Mouse (Mus musculus) stomach, embryonic 15.5 days (tissue): ENCODE results near the gene Ptpdc1. TPM values are rescaled to one million over a fixed set of nuclear protein-coding genes. Genes with fewer than 3 reads are reported as not detected.

Experiments used
- ATAC-seq: fragments of 200-750 bp; cut with Nextera tagmentation; 2 replicates; pipeline ENCODE4 v1.8.0; 2017; ENCODE audit warnings: low read depth, moderate number of reproducible peaks, moderate TSS enrichment; ENCODE audit not compliant: insufficient read depth, low FRiP score
- H3K27ac ChIP-seq: fragments of 300-500 bp; sonication (generic); 2 replicates; pipeline ENCODE4 v1.5.1; 2015; ENCODE audit warnings: mild to moderate bottlenecking, inconsistent platforms
- H3K27me3 ChIP-seq: fragments of 300-500 bp; sonication (generic); replicated peaks from 2 replicates; pipeline ENCODE4 v1.6.1; 2015; ENCODE audit warnings: inconsistent platforms
- H3K36me3 ChIP-seq: fragments of 300-500 bp; sonication (generic); 2 replicates; pipeline ENCODE4 v1.6.1; 2015; ENCODE audit warnings: inconsistent platforms
- H3K4me1 ChIP-seq: fragments of 300-500 bp; sonication (generic); 2 replicates; pipeline ENCODE4 v1.6.1; 2015; ENCODE audit warnings: inconsistent platforms
- H3K4me2 ChIP-seq: fragments of 300-500 bp; sonication (generic); 2 replicates; pipeline ENCODE4 v1.6.1; 2015; ENCODE audit warnings: mild to moderate bottlenecking, inconsistent platforms
- H3K4me3 ChIP-seq: fragments of 300-500 bp; sonication (generic); replicated peaks from 2 replicates; pipeline ENCODE4 v1.5.1; 2015; ENCODE audit warnings: inconsistent platforms
- H3K9ac ChIP-seq: fragments of 300-500 bp; sonication (generic); 2 replicates; pipeline ENCODE4 v1.6.1; 2015; ENCODE audit warnings: inconsistent platforms
- H3K9me3 ChIP-seq: fragments of 300-500 bp; sonication (generic); 2 replicates; pipeline ENCODE4 v1.6.1; 2016; ENCODE audit warnings: inconsistent platforms
- WGBS: fragments of 180-500 bp; shearing (Covaris S2); methylation state at CpG from one replicate; pipeline ENCODE4 v1.1.7; 2015; 5-methylcytosine and 5-hydroxymethylcytosine counted together
- polyA plus RNA-seq: library from polyadenylated mRNA; unstranded; fragments of >200 nt; fragmentation: Nextera tagmentation; extraction: Ambion mirVana; gene quantifications from 2 replicates; pipeline ENCODE4 v1.2.1, GENCODE M21; 2015

Gene Ptpdc1
- polyA plus RNA-seq, 1 experiment from 2014 or later = 8.2 TPM

- H3K4me1 ChIP-seq = no peaks in the 10 kb centered on the region
- H3K4me3 ChIP-seq = no peak overlapping the region
- 56% methylated on average over 6 of the region's 6 CpGs for WGBS
- ATAC-seq = no peak
- H3K27me3 ChIP-seq = peaks cover 5% of the 10 kb centered on the region; the same call in 1 of the 2 replicates
- H3K9me3 ChIP-seq = no peaks in the 10 kb centered on the region
- H3K4me2 ChIP-seq = no peak overlapping the region
- H3K36me3 ChIP-seq = no peaks in the 10 kb centered on the region
- no peak overlapping the region for H3K9ac ChIP-seq
- H3K27ac ChIP-seq = no peak overlapping the region
These were observed 25.9 kb upstream of the Ptpdc1 start for GRCm38 (mm10) chr13:48651132-48652065.

GRCm38 (mm10) chr13:48650615-48651014, 25.2 kb upstream of the Ptpdc1 start:
- no peak overlapping the region for H3K4me2 ChIP-seq
- H3K4me3 ChIP-seq = no peak overlapping the region
- ATAC-seq = no peak
- H3K27me3 ChIP-seq = no peaks in the 10 kb centered on the region
- 0% methylated on average over 1 of the region's 1 CpGs for WGBS
- H3K27ac ChIP-seq = no peak overlapping the region
- H3K4me1 ChIP-seq = no peaks in the 10 kb centered on the region
- no peaks in the 10 kb centered on the region for H3K9me3 ChIP-seq
- no peaks in the 10 kb centered on the region for H3K36me3 ChIP-seq
- H3K9ac ChIP-seq = no peak overlapping the region

- no peak overlapping the region for H3K4me3 ChIP-seq
- H3K36me3 ChIP-seq = no peaks in the 10 kb centered on the region
- no peak overlapping the region for H3K4me2 ChIP-seq
- no peak for ATAC-seq
- H3K4me1 ChIP-seq = no peaks in the 10 kb centered on the region
- H3K9me3 ChIP-seq = no peaks in the 10 kb centered on the region
- WGBS = 89% methylated on average over 4 of the region's 4 CpGs
- H3K27ac ChIP-seq = no peak overlapping the region
- H3K9ac ChIP-seq = no peak overlapping the region
- no peaks in the 10 kb centered on the region for H3K27me3 ChIP-seq
These were observed 21.2 kb upstream of the Ptpdc1 start for GRCm38 (mm10) chr13:48646696-48647095.

GRCm38 (mm10) chr13:48643991-48644390, 18.5 kb upstream of the Ptpdc1 start:
- 85% methylated on average over 3 of the region's 3 CpGs for WGBS
- Histone ChIP-seq H3K4me3 (no peak overlapping the region), H3K27ac (no peak overlapping the region), H3K9ac (no peak overlapping the region), H3K9me3 (no peaks in the 10 kb centered on the region), H3K27me3 (no peaks in the 10 kb centered on the region), H3K4me2 (no peak overlapping the region), H3K36me3 (no peaks in the 10 kb centered on the region), H3K4me1 (no peaks in the 10 kb centered on the region)
- ATAC-seq = no peak

GRCm38 (mm10) chr13:48643072-48643471, 17.6 kb upstream of the Ptpdc1 start:
- Histone ChIP-seq H3K9me3 (no peaks in the 10 kb centered on the region), H3K27me3 (no peaks in the 10 kb centered on the region), H3K4me1 (no peaks in the 10 kb centered on the region), H3K9ac (no peak overlapping the region), H3K27ac (no peak overlapping the region), H3K4me3 (no peak overlapping the region), H3K36me3 (no peaks in the 10 kb centered on the region), H3K4me2 (no peak overlapping the region)
- 68% methylated on average over 6 of the region's 6 CpGs for WGBS
- ATAC-seq = no peak

GRCm38 (mm10) chr13:48639570-48639969, 14.1 kb upstream of the Ptpdc1 start:
- H3K4me2 ChIP-seq = no peak overlapping the region
- H3K4me1 ChIP-seq = no peaks in the 10 kb centered on the region
- no peak overlapping the region for H3K4me3 ChIP-seq
- H3K27ac ChIP-seq = no peak overlapping the region
- H3K36me3 ChIP-seq = no peaks in the 10 kb centered on the region
- H3K9me3 ChIP-seq = no peaks in the 10 kb centered on the region
- H3K27me3 ChIP-seq = no peaks in the 10 kb centered on the region
- ATAC-seq = no peak
- no peak overlapping the region for H3K9ac ChIP-seq

- Histone ChIP-seq H3K4me3 (no peak overlapping the region), H3K36me3 (no peaks in the 10 kb centered on the region), H3K9me3 (no peaks in the 10 kb centered on the region), H3K27me3 (no peaks in the 10 kb centered on the region), H3K27ac (no peak overlapping the region), H3K4me1 (no peaks in the 10 kb centered on the region), H3K4me2 (no peak overlapping the region), H3K9ac (no peak overlapping the region)
- WGBS = 55% methylated on average over 2 of the region's 2 CpGs
- no peak for ATAC-seq
These were observed 12.2 kb upstream of the Ptpdc1 start for GRCm38 (mm10) chr13:48637706-48638105.

- Histone ChIP-seq H3K27ac (no peak overlapping the region), H3K4me3 (no peak overlapping the region), H3K9me3 (no peaks in the 10 kb centered on the region), H3K9ac (no peak overlapping the region), H3K4me2 (no peak overlapping the region), H3K4me1 (no peaks in the 10 kb centered on the region), H3K27me3 (no peaks in the 10 kb centered on the region; the same call in 1 of the 2 replicates), H3K36me3 (no peaks in the 10 kb centered on the region)
- 70% methylated on average over 5 of the region's 5 CpGs for WGBS
- ATAC-seq = no peak
These were observed 6.2 kb upstream of the Ptpdc1 start for GRCm38 (mm10) chr13:48631691-48632090.

GRCm38 (mm10) chr13:48624968-48625398, 481 bp downstream of the Ptpdc1 start:
- WGBS = 2% methylated on average over 26 of the region's 26 CpGs

GRCm38 (mm10) chr13:48618890-48619289, 6.6 kb downstream of the Ptpdc1 start:
- H3K4me2 ChIP-seq = no peak overlapping the region
- H3K36me3 ChIP-seq = no peaks in the 10 kb centered on the region
- H3K4me1 ChIP-seq = no peaks in the 10 kb centered on the region
- no peak overlapping the region for H3K27ac ChIP-seq
- H3K9ac ChIP-seq = no peak overlapping the region
- H3K27me3 ChIP-seq = no peaks in the 10 kb centered on the region
- H3K4me3 ChIP-seq = no peak overlapping the region
- WGBS = 83% methylated on average over 4 of the region's 4 CpGs
- peaks cover 3% of the 10 kb centered on the region; the same call in 1 of the 2 replicates for H3K9me3 ChIP-seq
- ATAC-seq = no peak

More at GRCm38 (mm10) chr13:48624968-48625398, 481 bp downstream of the Ptpdc1 start:
- Histone ChIP-seq H3K9ac (peak overlapping the region; percentile 80), H3K4me1 (no peaks in the 10 kb centered on the region), H3K4me3 (peak overlapping the region; percentile 70), H3K36me3 (no peaks in the 10 kb centered on the region), H3K4me2 (peak overlapping the region; percentile 93), H3K9me3 (no peaks in the 10 kb centered on the region), H3K27me3 (no peaks in the 10 kb centered on the region; the same call in 1 of the 2 replicates), H3K27ac (peak overlapping the region; percentile 79)
- ATAC-seq = peak; percentile 57

- Histone ChIP-seq H3K36me3 (no peaks in the 10 kb centered on the region), H3K27me3 (no peaks in the 10 kb centered on the region), H3K9me3 (peaks cover 3% of the 10 kb centered on the region; the same call in 1 of the 2 replicates), H3K9ac (no peak overlapping the region), H3K4me3 (no peak overlapping the region), H3K4me2 (no peak overlapping the region), H3K27ac (no peak overlapping the region), H3K4me1 (no peaks in the 10 kb centered on the region)
- ATAC-seq = no peak
These were observed 7.7 kb downstream of the Ptpdc1 start for GRCm38 (mm10) chr13:48617774-48618173.

GRCm38 (mm10) chr13:48614525-48614924, 10.9 kb downstream of the Ptpdc1 start:
- 88% methylated on average over 2 of the region's 2 CpGs for WGBS
- no peaks in the 10 kb centered on the region for H3K27me3 ChIP-seq
- H3K4me3 ChIP-seq = no peak overlapping the region
- no peaks in the 10 kb centered on the region for H3K4me1 ChIP-seq
- H3K9ac ChIP-seq = no peak overlapping the region
- no peak for ATAC-seq
- no peak overlapping the region for H3K4me2 ChIP-seq
- no peak overlapping the region for H3K27ac ChIP-seq
- no peaks in the 10 kb centered on the region for H3K36me3 ChIP-seq
- H3K9me3 ChIP-seq = peaks cover 3% of the 10 kb centered on the region; the same call in 1 of the 2 replicates
